Mouse (Mus musculus): Measurements from ENCODE around the gene Plekha3. TPM values are rescaled to one million over a fixed set of nuclear protein-coding genes. Genes with fewer than 3 reads are reported as not detected.

The Plekha3 gene
- polyA plus RNA-seq, 1 experiment from 2014 or later: 7.5 TPM

DNA sequence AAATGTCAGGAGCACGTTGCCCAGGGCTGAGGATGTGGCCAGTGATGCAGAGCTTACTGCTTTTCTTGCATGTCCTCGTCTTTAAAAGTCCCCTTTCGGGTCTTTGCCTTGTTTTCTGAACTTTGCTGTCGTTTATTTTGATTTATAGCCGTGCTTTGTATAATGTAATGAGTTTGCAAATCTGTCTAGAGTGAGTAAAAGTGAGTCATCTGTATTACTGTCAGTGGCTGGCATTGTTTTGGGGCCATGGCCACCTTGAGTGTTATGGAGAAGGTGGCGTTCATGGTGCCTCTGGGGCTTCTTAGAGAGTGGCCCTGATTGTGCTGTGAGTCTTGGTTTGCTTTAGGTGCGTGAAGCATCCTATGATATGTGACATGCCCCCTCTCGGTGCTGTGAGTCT is 7.2 kb downstream of the Plekha3 start:
- ATAC-seq (ENCODE audit: low FRiP score, low TSS enrichment) (no peak), DNase-seq (ENCODE audit: low spot score) (no peak)
- Histone ChIP-seq H3K4me3 (ENCODE audit: low read depth, low read length) (no peak overlapping the region), H3K27ac (replicated peaks) (no peak overlapping the region), H3K4me2 (replicated peaks; ENCODE audit: low read depth) (no peak overlapping the region), H3K27me3 (ENCODE audit: control insufficient read depth, insufficient read depth, low read length) (no peaks in the 10 kb centered on the region), H3K9me3 (ENCODE audit: control insufficient read depth, low read length) (no peaks in the 10 kb centered on the region), H3K4me1 (replicated peaks; ENCODE audit: control insufficient read depth, insufficient read depth) (no peaks in the 10 kb centered on the region), H3K9ac (ENCODE audit: low read length) (no peak overlapping the region), H3K36me3 (ENCODE audit: control insufficient read depth, insufficient read depth, low read length) (peaks cover 8% of the 10 kb centered on the region)
- WGBS: 82% methylated on average over 8 of the region's 8 CpGs
- TF ChIP-seq CTCF (IDR thresholded peaks at IDR 0.05; ENCODE audit: low read depth) (no peak), EP300 (optimal IDR thresholded peaks at IDR 0.05) (no peak)

DNA sequence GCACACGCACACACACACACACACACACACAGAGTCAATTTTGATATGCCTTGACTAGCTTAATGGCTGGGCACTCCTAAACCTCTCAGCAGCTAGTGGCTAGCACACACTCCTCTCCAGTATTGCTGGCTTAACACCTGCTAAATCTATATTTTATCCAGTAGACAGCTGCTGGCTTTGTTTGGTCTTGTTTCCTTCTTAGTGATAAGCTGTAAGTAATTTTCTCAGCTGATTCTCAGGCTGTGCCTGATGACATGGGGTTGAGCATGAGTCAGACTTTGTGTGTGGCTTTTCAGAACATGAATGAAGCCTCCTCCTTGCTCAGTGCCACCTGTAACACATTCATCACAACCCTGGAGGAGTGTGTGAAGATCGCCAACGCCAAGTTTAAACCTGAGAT is 11.9 kb downstream of the Plekha3 start:
- WGBS: 65% methylated on average over 3 of the region's 3 CpGs
- H3K4me3 ChIP-seq (ENCODE audit: low read depth, low read length): no peak overlapping the region
- no peak for TF ChIP-seq EP300 (optimal IDR thresholded peaks at IDR 0.05)
- no peak for TF ChIP-seq CTCF (IDR thresholded peaks at IDR 0.05; ENCODE audit: low read depth)
- H3K9ac ChIP-seq (ENCODE audit: low read length): no peak overlapping the region
- H3K27me3 ChIP-seq (ENCODE audit: control insufficient read depth, insufficient read depth, low read length): no peaks in the 10 kb centered on the region
- no peaks in the 10 kb centered on the region for H3K9me3 ChIP-seq (ENCODE audit: control insufficient read depth, low read length)
- H3K27ac ChIP-seq (replicated peaks): no peak overlapping the region
- DNase-seq (ENCODE audit: low spot score): no peak
- H3K36me3 ChIP-seq (ENCODE audit: control insufficient read depth, insufficient read depth, low read length): peaks cover 10% of the 10 kb centered on the region
- no peak overlapping the region for H3K4me2 ChIP-seq (replicated peaks; ENCODE audit: low read depth)
- no peaks in the 10 kb centered on the region for H3K4me1 ChIP-seq (replicated peaks; ENCODE audit: control insufficient read depth, insufficient read depth)
- peak; percentile 66 for ATAC-seq (ENCODE audit: low FRiP score, low TSS enrichment)

DNA sequence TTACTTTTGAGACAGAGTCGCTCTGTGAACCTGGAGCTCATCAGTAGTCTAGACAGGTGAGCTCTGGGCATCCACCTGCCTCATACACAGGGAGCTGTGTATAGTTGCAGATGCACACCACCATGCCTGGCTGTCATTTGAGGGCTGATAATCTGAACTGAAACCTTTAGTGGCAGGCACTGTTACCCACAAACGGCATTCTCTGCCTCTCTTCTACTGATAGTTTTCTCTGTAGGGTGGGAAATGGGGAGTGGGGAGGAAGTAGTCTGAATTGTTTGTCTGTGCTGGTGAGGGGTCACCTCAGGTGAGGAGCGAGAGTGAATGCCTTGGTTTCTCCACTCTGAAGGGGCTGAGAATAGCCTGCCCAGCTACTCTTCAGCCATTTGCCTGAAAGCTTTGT is 12.5 kb downstream of the Plekha3 start:
- H3K9me3 ChIP-seq (ENCODE audit: control insufficient read depth, low read length): no peaks in the 10 kb centered on the region
- no peak overlapping the region for H3K4me2 ChIP-seq (replicated peaks; ENCODE audit: low read depth)
- TF ChIP-seq CTCF (IDR thresholded peaks at IDR 0.05; ENCODE audit: low read depth) (no peak), EP300 (optimal IDR thresholded peaks at IDR 0.05) (no peak)
- H3K27me3 ChIP-seq (ENCODE audit: control insufficient read depth, insufficient read depth, low read length): no peaks in the 10 kb centered on the region
- no peak overlapping the region for H3K27ac ChIP-seq (replicated peaks)
- no peak for ATAC-seq (ENCODE audit: low FRiP score, low TSS enrichment)
- H3K4me1 ChIP-seq (replicated peaks; ENCODE audit: control insufficient read depth, insufficient read depth): no peaks in the 10 kb centered on the region
- H3K36me3 ChIP-seq (ENCODE audit: control insufficient read depth, insufficient read depth, low read length): peaks cover 14% of the 10 kb centered on the region
- no peak overlapping the region for H3K9ac ChIP-seq (ENCODE audit: low read length)
- H3K4me3 ChIP-seq (ENCODE audit: low read depth, low read length): no peak overlapping the region
- WGBS: 61% methylated on average over 3 of the region's 3 CpGs
- DNase-seq (ENCODE audit: low spot score): no peak

DNA sequence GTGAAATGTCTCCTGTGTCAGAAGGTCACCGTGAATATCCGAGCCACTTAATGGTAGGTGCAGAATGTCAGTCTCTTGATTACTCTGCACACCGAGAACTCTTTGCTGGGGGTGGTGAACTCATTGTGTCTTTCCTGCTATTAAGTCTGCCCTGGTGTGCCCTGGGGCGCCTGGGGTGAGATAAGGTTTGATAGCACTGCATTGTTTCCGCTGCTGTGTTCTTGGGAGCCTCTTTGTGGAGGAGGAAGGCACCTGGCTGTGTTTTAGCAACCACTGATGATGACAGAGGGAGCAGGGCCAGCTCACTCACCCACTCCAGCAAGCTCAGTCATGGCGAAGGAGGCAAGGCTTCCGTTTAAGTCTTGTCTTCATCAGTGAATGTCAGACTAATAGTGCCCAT is 13.1 kb downstream of the Plekha3 start:
- H3K4me2 ChIP-seq (replicated peaks; ENCODE audit: low read depth): no peak overlapping the region
- DNase-seq (ENCODE audit: low spot score) (no peak), ATAC-seq (ENCODE audit: low FRiP score, low TSS enrichment) (peak; percentile 42; the same call in 1 of the 2 replicates)
- no peaks in the 10 kb centered on the region for H3K4me1 ChIP-seq (replicated peaks; ENCODE audit: control insufficient read depth, insufficient read depth)
- H3K4me3 ChIP-seq (ENCODE audit: low read depth, low read length): no peak overlapping the region
- H3K9ac ChIP-seq (ENCODE audit: low read length): no peak overlapping the region
- no peak overlapping the region for H3K27ac ChIP-seq (replicated peaks)
- H3K27me3 ChIP-seq (ENCODE audit: control insufficient read depth, insufficient read depth, low read length): no peaks in the 10 kb centered on the region
- no peaks in the 10 kb centered on the region for H3K9me3 ChIP-seq (ENCODE audit: control insufficient read depth, low read length)
- TF ChIP-seq CTCF (IDR thresholded peaks at IDR 0.05; ENCODE audit: low read depth) (no peak), EP300 (optimal IDR thresholded peaks at IDR 0.05) (no peak)
- WGBS: 60% methylated on average over 7 of the region's 7 CpGs
- H3K36me3 ChIP-seq (ENCODE audit: control insufficient read depth, insufficient read depth, low read length): peaks cover 14% of the 10 kb centered on the region

DNA sequence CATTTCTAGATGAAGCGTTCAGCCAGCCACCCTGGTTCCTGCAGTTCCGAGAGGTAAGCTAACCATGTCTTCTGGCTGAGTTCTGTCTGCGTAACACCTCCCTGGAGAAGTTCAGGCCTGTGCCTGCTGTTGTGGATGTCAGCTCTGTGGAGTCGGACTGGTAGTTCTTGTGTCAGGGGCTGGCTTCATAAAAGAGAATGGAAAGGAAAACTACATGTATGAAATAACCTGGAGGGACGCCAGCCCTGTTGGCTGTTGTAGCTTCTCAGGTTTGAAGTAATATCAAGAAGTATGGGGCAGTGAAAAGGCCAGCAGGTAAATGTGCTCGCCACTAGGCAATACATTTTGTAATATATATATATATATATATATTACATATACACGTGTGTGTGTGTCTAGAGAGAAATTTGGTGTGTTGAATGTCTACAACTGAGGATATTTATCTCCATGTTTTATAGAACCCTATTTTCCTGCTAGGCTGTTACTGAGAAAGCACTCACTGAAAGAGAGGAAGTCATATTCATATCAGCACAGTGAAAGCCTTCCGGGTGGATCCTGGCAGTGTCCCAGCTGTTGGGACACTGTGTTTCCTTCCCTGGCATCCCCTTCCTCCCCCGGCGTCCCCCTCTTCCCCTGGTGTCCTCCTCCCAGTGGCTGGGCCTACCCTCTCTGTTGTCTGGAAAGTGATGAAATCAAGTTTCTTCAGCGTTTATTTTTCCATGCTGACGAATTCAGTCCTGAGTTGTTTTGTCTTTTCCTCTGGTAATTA is 15.5 kb downstream of the Plekha3 start:
- TF ChIP-seq EP300 (optimal IDR thresholded peaks at IDR 0.05) (no peak), CTCF (IDR thresholded peaks at IDR 0.05; ENCODE audit: low read depth) (no peak)
- ATAC-seq (ENCODE audit: low FRiP score, low TSS enrichment) (no peak), DNase-seq (ENCODE audit: low spot score) (no peak)
- H3K4me1 ChIP-seq (replicated peaks; ENCODE audit: control insufficient read depth, insufficient read depth): no peaks in the 10 kb centered on the region
- 79% methylated on average over 12 of the region's 12 CpGs for WGBS
- H3K27ac ChIP-seq (replicated peaks): no peak overlapping the region
- no peak overlapping the region for H3K4me3 ChIP-seq (ENCODE audit: low read depth, low read length)
- no peak overlapping the region for H3K4me2 ChIP-seq (replicated peaks; ENCODE audit: low read depth)
- no peaks in the 10 kb centered on the region for H3K27me3 ChIP-seq (ENCODE audit: control insufficient read depth, insufficient read depth, low read length)
- no peak overlapping the region for H3K9ac ChIP-seq (ENCODE audit: low read length)
- H3K36me3 ChIP-seq (ENCODE audit: control insufficient read depth, insufficient read depth, low read length): peaks cover 21% of the 10 kb centered on the region
- H3K9me3 ChIP-seq (ENCODE audit: control insufficient read depth, low read length): no peaks in the 10 kb centered on the region

DNA sequence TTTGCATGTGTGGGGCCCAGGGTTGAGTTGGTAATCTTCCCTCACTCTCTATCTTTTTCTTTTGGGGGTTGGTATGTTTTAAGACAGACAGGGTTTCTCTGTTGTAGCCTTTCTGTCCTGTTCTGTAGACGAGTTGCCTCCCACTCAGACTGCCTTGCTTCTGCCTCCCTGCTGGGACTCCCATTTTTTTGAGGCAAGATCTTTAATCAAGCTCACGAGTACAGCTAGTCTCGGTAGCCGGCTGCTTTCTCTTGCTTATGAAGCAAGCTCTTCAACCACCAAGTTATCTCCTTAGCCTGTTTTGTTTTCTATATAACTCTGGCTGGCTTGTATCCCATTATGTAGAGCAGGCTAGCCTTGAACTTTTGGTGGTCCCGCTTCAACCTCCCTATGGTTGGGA is 18.7 kb downstream of the Plekha3 start:
- TF ChIP-seq EP300 (optimal IDR thresholded peaks at IDR 0.05) (no peak), CTCF (IDR thresholded peaks at IDR 0.05; ENCODE audit: low read depth) (no peak)
- H3K27ac ChIP-seq (replicated peaks): no peak overlapping the region
- ATAC-seq (ENCODE audit: low FRiP score, low TSS enrichment) (no peak), DNase-seq (ENCODE audit: low spot score) (no peak)
- H3K4me3 ChIP-seq (ENCODE audit: low read depth, low read length): no peak overlapping the region
- WGBS: 88% methylated on average over 5 of the region's 5 CpGs
- H3K4me1 ChIP-seq (replicated peaks; ENCODE audit: control insufficient read depth, insufficient read depth): no peaks in the 10 kb centered on the region
- no peaks in the 10 kb centered on the region for H3K27me3 ChIP-seq (ENCODE audit: control insufficient read depth, insufficient read depth, low read length)
- peaks cover 22% of the 10 kb centered on the region for H3K36me3 ChIP-seq (ENCODE audit: control insufficient read depth, insufficient read depth, low read length)
- H3K9ac ChIP-seq (ENCODE audit: low read length): no peak overlapping the region
- no peak overlapping the region for H3K4me2 ChIP-seq (replicated peaks; ENCODE audit: low read depth)
- no peaks in the 10 kb centered on the region for H3K9me3 ChIP-seq (ENCODE audit: control insufficient read depth, low read length)
